Comparison of ENCODE assay signal across 8 mouse cellular contexts in the genomic region with DNA sequence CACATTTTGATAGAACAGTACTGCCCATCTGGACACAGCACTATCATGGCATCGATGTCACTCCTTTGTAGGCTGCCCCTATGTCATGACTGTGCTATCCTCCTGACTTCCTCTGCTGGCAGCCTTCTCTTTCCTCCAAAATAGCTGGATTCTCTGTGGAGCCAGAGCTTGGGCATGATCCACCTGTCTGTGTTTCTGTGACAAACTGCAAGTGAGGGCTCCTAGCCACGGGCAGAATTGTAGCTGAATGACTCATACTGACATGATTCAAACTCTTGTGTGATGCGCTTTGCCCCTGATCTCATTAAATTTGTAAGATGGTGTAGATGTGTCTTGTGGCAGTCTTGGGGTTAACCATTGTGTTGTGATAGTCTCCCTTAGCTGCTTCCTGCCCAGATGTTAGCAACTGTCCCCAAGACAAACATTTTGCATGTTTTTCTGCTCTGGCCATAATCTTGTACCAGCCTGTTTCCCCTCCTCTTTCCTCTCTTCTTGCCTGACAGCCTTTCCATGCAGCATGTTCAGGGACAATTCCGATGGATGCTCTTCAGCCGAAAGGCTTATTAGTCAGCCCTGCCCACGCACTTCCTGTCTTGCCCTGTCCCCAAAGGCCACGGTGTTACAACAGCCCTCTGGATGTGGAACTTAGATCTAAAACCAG.
DNase-seq lines count a peak whose midpoint lies in the region; ATAC-seq and TF ChIP-seq lines count a peak whose summit lies in the region.
"Had no signal": no experiment of that assay in that cellular context is flagged by ENCODE, and none has a peak within 500 bp of the region (broad histone marks: within the 10 kb centered on the region; RNA-seq: fewer than 3 reads in every experiment).

No protein-coding gene starts in this region.

- H3K36me3 ChIP-seq in C2C12 (ENCODE audit: control insufficient read depth, insufficient read depth), result peaks cover 4% of the 10 kb centered on the region
- H3K36me3 ChIP-seq in liver, embryonic 12.5 days, result peaks cover 19% of the 10 kb centered on the region
- H3K36me3 ChIP-seq in midbrain, embryonic 10.5 days, result peaks cover 9% of the 10 kb centered on the region

- peaks cover 68% of the 10 kb centered on the region for H3K4me1 ChIP-seq in liver, embryonic 12.5 days
- peaks cover 19% of the 10 kb centered on the region for H3K4me1 ChIP-seq in midbrain, embryonic 10.5 days

- H3K9ac ChIP-seq in liver, embryonic 12.5 days, result no peak overlapping the region
- H3K9ac ChIP-seq: forebrain, embryonic 13.5 days had no signal

- H3K9me3 ChIP-seq in liver, embryonic 12.5 days (replicated peaks), result no peaks in the 10 kb centered on the region
- H3K9me3 ChIP-seq in midbrain, embryonic 10.5 days (replicated peaks), result 0 out of 2 replicates have a peak, but pooled peaks cover 3% of the 10 kb centered on the region
- H3K9me3 ChIP-seq: forebrain, embryonic 13.5 days had no signal

- TF ChIP-seq CTCF in C2C12 (IDR thresholded peaks at IDR 0.05; ENCODE audit: control insufficient read depth, insufficient read depth, insufficient read length), result no peak

- H3K27me3 ChIP-seq in C2C12 (ENCODE audit: control insufficient read depth, insufficient read depth, insufficient read length), result no peaks in the 10 kb centered on the region
- no peaks in the 10 kb centered on the region for H3K27me3 ChIP-seq in liver, embryonic 12.5 days (replicated peaks)
- no peaks in the 10 kb centered on the region for H3K27me3 ChIP-seq in midbrain, embryonic 10.5 days (ENCODE audit: low read depth, poor library complexity, severe bottlenecking)
- H3K27me3 ChIP-seq: forebrain, embryonic 13.5 days had no signal

- H3K79me2 ChIP-seq in C2C12 (ENCODE audit: control insufficient read depth, insufficient read depth), result peaks cover 94% of the 10 kb centered on the region

- H3K4me2 ChIP-seq in liver, embryonic 12.5 days, result no peak overlapping the region
- H3K4me2 ChIP-seq: forebrain, embryonic 13.5 days had no signal

- no peak overlapping the region for H3ac ChIP-seq in C2C12 (ENCODE audit: control insufficient read depth, insufficient read length, low read depth)

- peak; percentile 86 for DNase-seq in 3T3-L1 (ENCODE audit: low read depth, low spot score)
- DNase-seq in cerebellum, adult 11-12 months, result peak; percentile 44
- no peak for DNase-seq in embryo, embryonic 9.5 days (ENCODE audit: extremely low spot score)
- DNase-seq in testis, postnatal 14 days (ENCODE audit: low spot score), result no peak
- no peak for DNase-seq in midbrain, embryonic 10.5 days (ENCODE audit: low spot score)

- no peak overlapping the region for H3K4me3 ChIP-seq in C2C12 (ENCODE audit: insufficient read depth, poor library complexity, severe bottlenecking)
- H3K4me3 ChIP-seq in liver, embryonic 12.5 days, result no peak overlapping the region
- no peak overlapping the region for H3K4me3 ChIP-seq in midbrain, embryonic 10.5 days
- H3K4me3 ChIP-seq: forebrain, embryonic 13.5 days had no signal

- H3K27ac ChIP-seq in liver, embryonic 12.5 days, result no peak overlapping the region
- no peak overlapping the region for H3K27ac ChIP-seq in midbrain, embryonic 10.5 days (replicated peaks)
- H3K27ac ChIP-seq: forebrain, embryonic 13.5 days had no signal

- ATAC-seq in liver, embryonic 12.5 days, result peak; percentile 35; the same call in 1 of the 2 replicates
- ATAC-seq: forebrain, embryonic 13.5 days had no signal

- H3K79me3 ChIP-seq in C2C12 (ENCODE audit: low read depth), result peaks cover 59% of the 10 kb centered on the region

- WGBS in liver, embryonic 12.5 days (ENCODE audit: insufficient replicate concordance), result 34% methylated on average over 7 of the region's 7 CpGs
- WGBS in midbrain, embryonic 10.5 days, result 88% methylated on average over 7 of the region's 7 CpGs

TF ChIP-seq in C2C12, 6 proteins besides CTCF, POLR2A, EP300 and RAD21:
- TF ChIP-seq MYOD1 (IDR thresholded peaks at IDR 0.05; ENCODE audit: control insufficient read depth, insufficient read length, low read depth), result peak; percentile 82
- no peak for TF ChIP-seq MYOG (IDR thresholded peaks at IDR 0.05; ENCODE audit: control insufficient read depth, extremely low read depth, insufficient read length)
- TF ChIP-seq USF1 (IDR thresholded peaks at IDR 0.05; ENCODE audit: low read depth), result peak; percentile 1
- TF ChIP-seq CEBPB (IDR thresholded peaks at IDR 0.05; ENCODE audit: low read depth), result peak; percentile 22
- TF ChIP-seq MAX (IDR thresholded peaks at IDR 0.05), result no peak
- TF ChIP-seq FOSL1 (IDR thresholded peaks at IDR 0.05; ENCODE audit: insufficient read depth, low read length, poor library complexity, severe bottlenecking), result peak; percentile 91

Comparison
In these comparisons a context has a peak if more than half of its experiments do, and no peak if none do; other contexts are left out.
1. DNase-seq: peak in 3T3-L1 (single experiment) and cerebellum, adult 11-12 months (single experiment); none in embryo, embryonic 9.5 days (single experiment), testis, postnatal 14 days (single experiment) and midbrain, embryonic 10.5 days (single experiment).